Mouse (Mus musculus) cerebellum, adult 2 months (tissue): ENCODE measurements around the gene Mtln.

Source experiments
- CTCF ChIP-seq: fragments of 200-500 bp; IDR thresholded peaks from 2 replicates; pipeline ENCODE4 v1.5.1; 2011; ENCODE audit warnings: low read depth, mild to moderate bottlenecking, control low read depth, low read length, moderate library complexity, borderline replicate concordance; ENCODE audit not compliant: insufficient read depth
- POLR2A ChIP-seq: fragments of 200-500 bp; IDR thresholded peaks from 2 replicates; pipeline ENCODE4 v1.6.1; 2011; ENCODE audit warnings: low read length, control low read depth, borderline replicate concordance; ENCODE audit not compliant: insufficient read depth

- TF ChIP-seq POLR2A (no peak), CTCF (no peak)
Observed at GRCm38 (mm10) chr2:127773938-127774577, 18.2 kb downstream of the Mtln start.
